Mouse (Mus musculus) bone marrow, adult 2 months (tissue): Measurements from ENCODE around the gene Olfr61.
"Not testable (repeated sequence)": the region's sequence is repeated elsewhere in the genome, so short reads cannot be mapped to it uniquely, and the experiment has no call there.

ENCODE experiments used
- CTCF ChIP-seq: fragments of 200-500 bp; IDR thresholded peaks from 2 replicates; pipeline ENCODE4 v1.5.1; 2011; ENCODE audit warnings: low read length, control low read depth; ENCODE audit not compliant: control insufficient read depth, insufficient read depth
- POLR2A ChIP-seq: fragments of 200-500 bp; IDR thresholded peaks from 2 replicates; pipeline ENCODE4 v1.6.1; 2011; ENCODE audit warnings: low read depth, mild to moderate bottlenecking, control low read depth, low read length, borderline replicate concordance; ENCODE audit not compliant: control insufficient read depth

GRCm38 (mm10) chr7:140670693-140671092 lies 41.9 kb downstream of the Olfr61 start:
- TF ChIP-seq CTCF, POLR2A: not testable (repeated sequence)
